Mouse (Mus musculus): Measurements from ENCODE around the gene Ipo9. TPM values are rescaled to one million over a fixed set of nuclear protein-coding genes. Genes with fewer than 3 reads are reported as not detected.
A peak's percentile ranks its signal among the peaks of the same experiment; 100 is the strongest.

The Ipo9 gene
- polyA plus RNA-seq, 1 experiment from 2014 or later: 24.7 TPM

GRCm38 (mm10) chr1:135443506-135443905 is 13.2 kb upstream of the Ipo9 start:
- Histone ChIP-seq H3K4me2 (replicated peaks; ENCODE audit: low read depth) (no peak overlapping the region), H3K27ac (replicated peaks) (no peak overlapping the region), H3K36me3 (ENCODE audit: control insufficient read depth, insufficient read depth, low read length) (peaks cover 11% of the 10 kb centered on the region; the same call in 1 of the 2 replicates), H3K4me3 (ENCODE audit: low read depth, low read length) (no peak overlapping the region), H3K4me1 (replicated peaks; ENCODE audit: control insufficient read depth, insufficient read depth) (no peaks in the 10 kb centered on the region), H3K27me3 (ENCODE audit: control insufficient read depth, insufficient read depth, low read length) (no peaks in the 10 kb centered on the region), H3K9me3 (ENCODE audit: control insufficient read depth, low read length) (no peaks in the 10 kb centered on the region), H3K9ac (ENCODE audit: low read length) (no peak overlapping the region)
- no peak for ATAC-seq (ENCODE audit: low FRiP score, low TSS enrichment)
- WGBS: 91% methylated on average over 12 of the region's 12 CpGs
- no peak for DNase-seq (ENCODE audit: low spot score)
- TF ChIP-seq CTCF (IDR thresholded peaks at IDR 0.05; ENCODE audit: low read depth) (no peak), EP300 (optimal IDR thresholded peaks at IDR 0.05) (no peak)

GRCm38 (mm10) chr1:135441861-135442260 is 11.6 kb upstream of the Ipo9 start:
- TF ChIP-seq EP300 (optimal IDR thresholded peaks at IDR 0.05): no peak
- no peak for TF ChIP-seq CTCF (IDR thresholded peaks at IDR 0.05; ENCODE audit: low read depth)
- WGBS: 95% methylated on average over 3 of the region's 3 CpGs
- no peak overlapping the region for H3K9ac ChIP-seq (ENCODE audit: low read length)
- H3K4me2 ChIP-seq (replicated peaks; ENCODE audit: low read depth): no peak overlapping the region
- H3K4me3 ChIP-seq (ENCODE audit: low read depth, low read length): no peak overlapping the region
- ATAC-seq (ENCODE audit: low FRiP score, low TSS enrichment) (no peak), DNase-seq (ENCODE audit: low spot score) (no peak)
- H3K27ac ChIP-seq (replicated peaks): no peak overlapping the region
- no peaks in the 10 kb centered on the region for H3K4me1 ChIP-seq (replicated peaks; ENCODE audit: control insufficient read depth, insufficient read depth)
- no peaks in the 10 kb centered on the region for H3K27me3 ChIP-seq (ENCODE audit: control insufficient read depth, insufficient read depth, low read length)
- H3K36me3 ChIP-seq (ENCODE audit: control insufficient read depth, insufficient read depth, low read length): peaks cover 10% of the 10 kb centered on the region; the same call in 1 of the 2 replicates
- no peaks in the 10 kb centered on the region for H3K9me3 ChIP-seq (ENCODE audit: control insufficient read depth, low read length)

GRCm38 (mm10) chr1:135440986-135441385 is 10.7 kb upstream of the Ipo9 start:
- Histone ChIP-seq H3K27ac (replicated peaks) (no peak overlapping the region), H3K4me3 (ENCODE audit: low read depth, low read length) (no peak overlapping the region), H3K9me3 (ENCODE audit: control insufficient read depth, low read length) (no peaks in the 10 kb centered on the region), H3K4me2 (replicated peaks; ENCODE audit: low read depth) (no peak overlapping the region), H3K36me3 (ENCODE audit: control insufficient read depth, insufficient read depth, low read length) (peaks cover 10% of the 10 kb centered on the region; the same call in 1 of the 2 replicates), H3K4me1 (replicated peaks; ENCODE audit: control insufficient read depth, insufficient read depth) (no peaks in the 10 kb centered on the region), H3K27me3 (ENCODE audit: control insufficient read depth, insufficient read depth, low read length) (no peaks in the 10 kb centered on the region), H3K9ac (ENCODE audit: low read length) (no peak overlapping the region)
- TF ChIP-seq CTCF (IDR thresholded peaks at IDR 0.05; ENCODE audit: low read depth) (no peak), EP300 (optimal IDR thresholded peaks at IDR 0.05) (no peak)
- ATAC-seq (ENCODE audit: low FRiP score, low TSS enrichment): no peak
- WGBS: 89% methylated on average over 6 of the region's 6 CpGs
- no peak for DNase-seq (ENCODE audit: low spot score)

- H3K9ac ChIP-seq (ENCODE audit: low read length): no peak overlapping the region
- no peaks in the 10 kb centered on the region for H3K27me3 ChIP-seq (ENCODE audit: control insufficient read depth, insufficient read depth, low read length)
- no peak for DNase-seq (ENCODE audit: low spot score)
- peaks cover 10% of the 10 kb centered on the region; the same call in 1 of the 2 replicates for H3K36me3 ChIP-seq (ENCODE audit: control insufficient read depth, insufficient read depth, low read length)
- no peak overlapping the region for H3K4me2 ChIP-seq (replicated peaks; ENCODE audit: low read depth)
- TF ChIP-seq EP300 (optimal IDR thresholded peaks at IDR 0.05): no peak
- TF ChIP-seq CTCF (IDR thresholded peaks at IDR 0.05; ENCODE audit: low read depth): no peak
- H3K9me3 ChIP-seq (ENCODE audit: control insufficient read depth, low read length): no peaks in the 10 kb centered on the region
- no peak overlapping the region for H3K27ac ChIP-seq (replicated peaks)
- 94% methylated on average over 6 of the region's 6 CpGs for WGBS
- no peak for ATAC-seq (ENCODE audit: low FRiP score, low TSS enrichment)
- H3K4me3 ChIP-seq (ENCODE audit: low read depth, low read length): no peak overlapping the region
- no peaks in the 10 kb centered on the region for H3K4me1 ChIP-seq (replicated peaks; ENCODE audit: control insufficient read depth, insufficient read depth)
Observed at GRCm38 (mm10) chr1:135438801-135439200, 8.5 kb upstream of the Ipo9 start.

- Histone ChIP-seq H3K4me2 (replicated peaks; ENCODE audit: low read depth) (no peak overlapping the region), H3K4me3 (ENCODE audit: low read depth, low read length) (no peak overlapping the region), H3K27ac (replicated peaks) (no peak overlapping the region), H3K27me3 (ENCODE audit: control insufficient read depth, insufficient read depth, low read length) (no peaks in the 10 kb centered on the region), H3K4me1 (replicated peaks; ENCODE audit: control insufficient read depth, insufficient read depth) (no peaks in the 10 kb centered on the region), H3K9ac (ENCODE audit: low read length) (no peak overlapping the region), H3K36me3 (ENCODE audit: control insufficient read depth, insufficient read depth, low read length) (no peaks in the 10 kb centered on the region; the same call in 1 of the 2 replicates), H3K9me3 (ENCODE audit: control insufficient read depth, low read length) (no peaks in the 10 kb centered on the region)
- no peak for TF ChIP-seq CTCF (IDR thresholded peaks at IDR 0.05; ENCODE audit: low read depth)
- no peak for TF ChIP-seq EP300 (optimal IDR thresholded peaks at IDR 0.05)
- WGBS: 6% methylated on average over 2 of the region's 2 CpGs
- no peak for ATAC-seq (ENCODE audit: low FRiP score, low TSS enrichment)
- DNase-seq (ENCODE audit: low spot score): no peak
Observed at GRCm38 (mm10) chr1:135435823-135436222, 5.5 kb upstream of the Ipo9 start.

GRCm38 (mm10) chr1:135430669-135431017 is 344 bp upstream of the Ipo9 start:
- peak overlapping the region; percentile 90 for H3K4me3 ChIP-seq (ENCODE audit: low read depth, low read length)
- no peaks in the 10 kb centered on the region for H3K36me3 ChIP-seq (ENCODE audit: control insufficient read depth, insufficient read depth, low read length)
- 0 out of 2 replicates have a peak overlapping the region, but pooled peaks have one; percentile 18 for H3K27ac ChIP-seq (replicated peaks)
- H3K4me1 ChIP-seq (replicated peaks; ENCODE audit: control insufficient read depth, insufficient read depth): peaks cover 2% of the 10 kb centered on the region; the same call in 1 of the 2 replicates
- WGBS: 2% methylated on average over 14 of the region's 14 CpGs
- TF ChIP-seq CTCF (IDR thresholded peaks at IDR 0.05; ENCODE audit: low read depth) (no peak), EP300 (optimal IDR thresholded peaks at IDR 0.05) (no peak)
- no peak for DNase-seq (ENCODE audit: low spot score)
- peak; percentile 64 for ATAC-seq (ENCODE audit: low FRiP score, low TSS enrichment)
- H3K4me2 ChIP-seq (replicated peaks; ENCODE audit: low read depth): peak overlapping the region; percentile 77
- no peaks in the 10 kb centered on the region for H3K9me3 ChIP-seq (ENCODE audit: control insufficient read depth, low read length)
- H3K9ac ChIP-seq (ENCODE audit: low read length): peak overlapping the region; percentile 58
- H3K27me3 ChIP-seq (ENCODE audit: control insufficient read depth, insufficient read depth, low read length): no peaks in the 10 kb centered on the region

Measured in stomach, postnatal 0 days (tissue).